Mouse (Mus musculus) ovary, postnatal 10 days (tissue): ENCODE results near the gene Amdhd2.

Experiments used
- DNase-seq: peaks from one replicate; pipeline ENCODE4 v3.0.0; 2022; ENCODE audit warnings: low spot score

Amdhd2 gene

GRCm38 (mm10) chr17:24197032-24197824 lies 33.7 kb upstream of the Amdhd2 start:
- DNase-seq: no peak

GRCm38 (mm10) chr17:24195349-24195748 lies 31.8 kb upstream of the Amdhd2 start:
- DNase-seq: no peak

- DNase-seq: no peak
Measured at GRCm38 (mm10) chr17:24193769-24194168, 30.2 kb upstream of the Amdhd2 start.

- no peak for DNase-seq
Measured at GRCm38 (mm10) chr17:24193268-24193667, 29.7 kb upstream of the Amdhd2 start.

- no peak for DNase-seq
Measured at GRCm38 (mm10) chr17:24192848-24193247, 29.3 kb upstream of the Amdhd2 start.

GRCm38 (mm10) chr17:24191481-24191880 lies 27.9 kb upstream of the Amdhd2 start:
- no peak for DNase-seq

- no peak for DNase-seq
Measured at GRCm38 (mm10) chr17:24190934-24191333, 27.4 kb upstream of the Amdhd2 start.

GRCm38 (mm10) chr17:24174259-24174658 lies 10.7 kb upstream of the Amdhd2 start:
- DNase-seq: no peak

GRCm38 (mm10) chr17:24173423-24173822 lies 9.9 kb upstream of the Amdhd2 start:
- DNase-seq: no peak

GRCm38 (mm10) chr17:24171738-24172137 lies 8.2 kb upstream of the Amdhd2 start:
- DNase-seq: no peak

GRCm38 (mm10) chr17:24170729-24171128 lies 7.2 kb upstream of the Amdhd2 start:
- no peak for DNase-seq

- DNase-seq: no peak
Measured at GRCm38 (mm10) chr17:24170125-24170524, 6.6 kb upstream of the Amdhd2 start.

- DNase-seq: peak; percentile 98
Measured at GRCm38 (mm10) chr17:24169317-24170065, 5.9 kb upstream of the Amdhd2 start, which contains the start of gene Atp6v0c. Gene Atp6v0c, minus strand, starts transcription at chr17:24169702.

- no peak for DNase-seq
Measured at GRCm38 (mm10) chr17:24168590-24169277, 5.2 kb upstream of the Amdhd2 start.

GRCm38 (mm10) chr17:24167891-24168505 lies 4.4 kb upstream of the Amdhd2 start:
- no peak for DNase-seq

- no peak for DNase-seq
Measured at GRCm38 (mm10) chr17:24167120-24167519, 3.6 kb upstream of the Amdhd2 start.

- no peak for DNase-seq
Measured at GRCm38 (mm10) chr17:24164566-24165259, 1.1 kb upstream of the Amdhd2 start.

- no peak for DNase-seq
Measured at GRCm38 (mm10) chr17:24162584-24163175, 886 bp downstream of the Amdhd2 start.

GRCm38 (mm10) chr17:24161466-24161865 lies 2.1 kb downstream of the Amdhd2 start:
- no peak for DNase-seq

GRCm38 (mm10) chr17:24157526-24157925 lies 6.0 kb downstream of the Amdhd2 start:
- no peak for DNase-seq

GRCm38 (mm10) chr17:24157121-24157520 lies 6.4 kb downstream of the Amdhd2 start:
- no peak for DNase-seq
